In genomic region chr14:57105721-57106120, GRCm38 (mm10) we compare ENCODE assay signal across 28 mouse cellular contexts. TPM values are rescaled to one million over a fixed set of nuclear protein-coding genes. Genes with fewer than 3 reads are reported as not detected.
DNase-seq lines count a peak whose midpoint lies in the region; ATAC-seq lines count a peak whose summit lies in the region.
"Had no signal": no experiment of that assay in that cellular context is flagged by ENCODE, and none has a peak within 500 bp of the region (broad histone marks: within the 10 kb centered on the region; RNA-seq: fewer than 3 reads in every experiment).

No protein-coding gene starts in this region.

- ATAC-seq in heart, embryonic 15.5 days (replicated peaks; ENCODE audit: insufficient number of reproducible peaks, insufficient read depth, low FRiP score, low read depth) = no peak
- no peak for ATAC-seq in kidney, embryonic 15.5 days (replicated peaks; ENCODE audit: low FRiP score)
- no peak for ATAC-seq in limb, embryonic 15.5 days (ENCODE audit: insufficient number of reproducible peaks, low FRiP score, low TSS enrichment, low read depth)
- ATAC-seq: CD4-positive, CD25-positive, alpha-beta regulatory T cell, adult 4 months; forebrain, embryonic 13.5 days had no signal

- 44% methylated on average over 11 of the region's 11 CpGs for WGBS in heart, embryonic 15.5 days
- WGBS in kidney, embryonic 15.5 days = 38% methylated on average over 11 of the region's 11 CpGs
- 41% methylated on average over 11 of the region's 11 CpGs for WGBS in limb, embryonic 15.5 days

- H3K27ac ChIP-seq in heart, embryonic 15.5 days = no peak overlapping the region
- no peak overlapping the region for H3K27ac ChIP-seq in kidney, embryonic 15.5 days
- H3K27ac ChIP-seq in limb, embryonic 15.5 days = no peak overlapping the region
- H3K27ac ChIP-seq: forebrain, embryonic 13.5 days; left cerebral cortex, adult 2 months; liver, embryonic 13.5 days; midbrain, embryonic 15.5 days had no signal

- H3K4me1 ChIP-seq in heart, embryonic 15.5 days (replicated peaks) = peaks cover 20% of the 10 kb centered on the region
- H3K4me1 ChIP-seq in kidney, embryonic 15.5 days = peaks cover 27% of the 10 kb centered on the region
- peaks cover 20% of the 10 kb centered on the region for H3K4me1 ChIP-seq in limb, embryonic 15.5 days

- H3K4me3 ChIP-seq in heart, embryonic 15.5 days = 0 out of 2 replicates have a peak overlapping the region, but pooled peaks have one; percentile 70
- no peak overlapping the region for H3K4me3 ChIP-seq in kidney, embryonic 15.5 days (replicated peaks)
- H3K4me3 ChIP-seq in limb, embryonic 15.5 days = no peak overlapping the region
- H3K4me3 ChIP-seq: forebrain, embryonic 13.5 days; left cerebral cortex, adult 2 months; midbrain, embryonic 15.5 days; myocyte had no signal

- 0 out of 2 replicates have a peak overlapping the region, but pooled peaks have one; percentile 100 for H3K4me2 ChIP-seq in heart, embryonic 15.5 days
- no peak overlapping the region for H3K4me2 ChIP-seq in kidney, embryonic 15.5 days
- H3K4me2 ChIP-seq in limb, embryonic 15.5 days = 0 out of 2 replicates have a peak overlapping the region, but pooled peaks have one; percentile 100

- H3K9me3 ChIP-seq in heart, embryonic 15.5 days (replicated peaks) = no peaks in the 10 kb centered on the region
- no peaks in the 10 kb centered on the region for H3K9me3 ChIP-seq in kidney, embryonic 15.5 days (replicated peaks)
- H3K9me3 ChIP-seq in limb, embryonic 15.5 days = no peaks in the 10 kb centered on the region
- H3K9me3 ChIP-seq: forebrain, embryonic 13.5 days; liver, embryonic 13.5 days; midbrain, embryonic 15.5 days had no signal

- no peak overlapping the region for H3K9ac ChIP-seq in heart, embryonic 15.5 days
- no peak overlapping the region for H3K9ac ChIP-seq in kidney, embryonic 15.5 days
- H3K9ac ChIP-seq in limb, embryonic 15.5 days = no peak overlapping the region
- H3K9ac ChIP-seq: forebrain, embryonic 13.5 days; liver, embryonic 13.5 days; midbrain, embryonic 15.5 days had no signal

- H3K36me3 ChIP-seq in heart, embryonic 15.5 days = no peaks in the 10 kb centered on the region
- no peaks in the 10 kb centered on the region for H3K36me3 ChIP-seq in kidney, embryonic 15.5 days
- no peaks in the 10 kb centered on the region for H3K36me3 ChIP-seq in limb, embryonic 15.5 days
- H3K36me3 ChIP-seq: liver, embryonic 13.5 days; midbrain, embryonic 15.5 days had no signal

- H3K27me3 ChIP-seq in heart, embryonic 15.5 days = peaks cover 76% of the 10 kb centered on the region
- H3K27me3 ChIP-seq in kidney, embryonic 15.5 days = peaks cover 72% of the 10 kb centered on the region
- H3K27me3 ChIP-seq in limb, embryonic 15.5 days = peaks cover 55% of the 10 kb centered on the region

- no peak for DNase-seq in heart, adult 9 months (ENCODE audit: low spot score in 2 of 2)
- DNase-seq in kidney, postnatal 4 days = peak; percentile 28 to 33
- peak; percentile 52 for DNase-seq in retina, postnatal 1 day
- DNase-seq in retina, embryonic 14.5 days (ENCODE audit: low spot score) = no peak
- DNase-seq in urinary bladder, postnatal 36 days (ENCODE audit: low spot score in 2 of 2) = no peak
- DNase-seq: adrenal gland, postnatal 14 days; cerebellum, adult 2 months; gastrocnemius, postnatal 36 days; heart, postnatal 4 days; liver, embryonic 13.5 days; lung, adult 2 months; lung, postnatal 14 days; right cerebral cortex, postnatal 14 days; thymus, postnatal 14 days had no signal

RNA-seq across cellular contexts. Expression of gene Gjb2, which starts 1.2 kb away (rescaled TPM):
- 0.15 and 0.38 TPM in 2 replicates for polyA plus RNA-seq in heart, embryonic 15.5 days (2015; fragmentation: Nextera tagmentation; extraction: Ambion mirVana)
- 4.5 and 5.1 TPM in 2 replicates for polyA plus RNA-seq in kidney, embryonic 15.5 days (2015; fragmentation: Nextera tagmentation; extraction: Ambion mirVana)
- polyA plus RNA-seq in limb, embryonic 15.5 days (2015; fragmentation: Nextera tagmentation; extraction: Ambion mirVana) = 101 and 112 TPM in 2 replicates
- polyA plus RNA-seq: myocyte had no signal

RNA-seq across cellular contexts. Expression of gene Gm4491, which starts 10.0 kb away (rescaled TPM):
- polyA plus RNA-seq in heart, embryonic 15.5 days (2015; fragmentation: Nextera tagmentation; extraction: Ambion mirVana) = not detected in 2 replicates
- polyA plus RNA-seq in kidney, embryonic 15.5 days (2015; fragmentation: Nextera tagmentation; extraction: Ambion mirVana) = not detected in 2 replicates
- polyA plus RNA-seq in limb, embryonic 15.5 days (2015; fragmentation: Nextera tagmentation; extraction: Ambion mirVana) = 0.15 TPM in 1 of 2 replicates, not detected in the other
- polyA plus RNA-seq: embryonic facial prominence, embryonic 11.5 days; forebrain, embryonic 13.5 days; heart, embryonic 16.5 days; kidney, embryonic 14.5 days; large intestine, adult 2 months; liver, embryonic 13.5 days; lung, adult 2 months; midbrain, embryonic 15.5 days; myocyte; neural tube, embryonic 14.5 days; testis, adult 2 months had no signal

RNA-seq across cellular contexts. Expression of gene Gjb6, which starts 27.7 kb away (rescaled TPM):
- not detected in 2 replicates for polyA plus RNA-seq in heart, embryonic 15.5 days (2015; fragmentation: Nextera tagmentation; extraction: Ambion mirVana)
- polyA plus RNA-seq in kidney, embryonic 15.5 days (2015; fragmentation: Nextera tagmentation; extraction: Ambion mirVana) = 0.44 and 0.52 TPM in 2 replicates
- 53.5 and 65.0 TPM in 2 replicates for polyA plus RNA-seq in limb, embryonic 15.5 days (2015; fragmentation: Nextera tagmentation; extraction: Ambion mirVana)
- polyA plus RNA-seq: heart, embryonic 16.5 days; large intestine, adult 2 months; myocyte; testis, adult 2 months had no signal

RNA-seq across cellular contexts. Expression of gene Gja3, which starts 47.8 kb away (rescaled TPM):
- 42.9 and 43.5 TPM in 2 replicates for polyA plus RNA-seq in heart, embryonic 15.5 days (2015; fragmentation: Nextera tagmentation; extraction: Ambion mirVana)
- polyA plus RNA-seq in kidney, embryonic 15.5 days (2015; fragmentation: Nextera tagmentation; extraction: Ambion mirVana) = 13.1 and 15.1 TPM in 2 replicates
- polyA plus RNA-seq in limb, embryonic 15.5 days (2015; fragmentation: Nextera tagmentation; extraction: Ambion mirVana) = 5.6 and 14.7 TPM in 2 replicates
- polyA plus RNA-seq: CD4-positive, CD25-positive, alpha-beta regulatory T cell, adult 4 months; forebrain, embryonic 13.5 days; large intestine, adult 2 months; neural tube, embryonic 14.5 days had no signal

Comparison
In these comparisons a context has a peak if more than half of its experiments do, and no peak if none do; other contexts are left out.
1. DNase-seq: peak in kidney, postnatal 4 days (2 of 2) and retina, postnatal 1 day (single experiment); none in heart, adult 9 months (0 of 2), retina, embryonic 14.5 days (single experiment) and urinary bladder, postnatal 36 days (0 of 2).
2. RNA of gene Gjb2, which starts 1.2 kb away (polyA plus RNA-seq): 101 to 112 TPM in limb, embryonic 15.5 days; 4.5 to 5.1 TPM in kidney, embryonic 15.5 days and 0.15 to 0.38 TPM in heart, embryonic 15.5 days; every median in the first group is over 10 times any median in the second.
3. RNA of gene Gjb6, which starts 27.7 kb away (polyA plus RNA-seq): 53.5 to 65.0 TPM in limb, embryonic 15.5 days; 0.44 to 0.52 TPM in kidney, embryonic 15.5 days and not detected in heart, embryonic 15.5 days; every median in the first group is over 10 times any median in the second.